Mouse (Mus musculus): ENCODE data around the gene Zmiz1. TPM values are rescaled to one million over a fixed set of nuclear protein-coding genes. Genes with fewer than 3 reads are reported as not detected.

The Zmiz1 gene
- polyA plus RNA-seq, 1 experiment, result 34.5 TPM

DNA sequence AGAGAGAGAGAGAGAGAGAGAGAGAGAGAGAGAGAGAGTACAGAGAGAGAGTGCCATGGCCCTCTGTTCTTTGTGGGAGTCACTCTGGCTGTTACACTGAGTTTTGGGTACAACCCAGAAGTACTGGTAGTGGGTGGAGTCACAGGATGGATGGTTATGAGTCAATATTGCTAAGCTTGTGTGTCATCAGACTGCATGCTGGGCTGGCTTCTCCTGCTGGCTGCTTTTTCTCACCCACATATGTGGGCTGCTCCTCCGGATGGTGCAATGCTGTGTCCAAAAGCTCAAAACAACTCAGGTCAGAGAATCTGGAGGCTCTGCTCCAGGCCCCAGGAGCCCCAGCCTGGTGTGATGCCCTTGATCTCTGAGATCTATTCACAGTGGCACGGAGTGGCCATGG lies 68.3 kb downstream of the Zmiz1 start:
- no peaks in the 10 kb centered on the region for H3K36me3 ChIP-seq (ENCODE audit: control insufficient read depth, insufficient read depth)
- H3K79me2 ChIP-seq (ENCODE audit: control insufficient read depth, insufficient read depth), result peaks cover 55% of the 10 kb centered on the region
- H3K27me3 ChIP-seq (ENCODE audit: control insufficient read depth, insufficient read depth, insufficient read length), result no peaks in the 10 kb centered on the region
- H3K4me3 ChIP-seq, result no peak overlapping the region
- no peak overlapping the region for H3ac ChIP-seq (ENCODE audit: control insufficient read depth, insufficient read length)
- TF ChIP-seq E2F4 (IDR thresholded peaks at IDR 0.05; ENCODE audit: insufficient read depth) (no peak), POLR2A (IDR thresholded peaks at IDR 0.05; ENCODE audit: insufficient read length, low read depth) (peak; percentile 28), SRF (IDR thresholded peaks at IDR 0.05; ENCODE audit: control insufficient read depth, insufficient read length, low read depth) (no peak), MYOG (IDR thresholded peaks at IDR 0.05; ENCODE audit: control insufficient read depth in 1 of 3, insufficient read depth in 1 of 3, insufficient read length in 2 of 3, low read depth in 2 of 3) (no peak), USF1 (IDR thresholded peaks at IDR 0.05; ENCODE audit: low read depth) (no peak), REST (IDR thresholded peaks at IDR 0.05; ENCODE audit: insufficient read depth, insufficient read length) (no peak), CEBPB (IDR thresholded peaks at IDR 0.05; ENCODE audit: insufficient read depth, poor library complexity, severe bottlenecking) (peak; percentile 84), TCF3 (IDR thresholded peaks at IDR 0.05; ENCODE audit: insufficient read length, low read depth) (no peak), POLR2AphosphoS2 (IDR thresholded peaks at IDR 0.05; ENCODE audit: insufficient read length, low read depth) (no peak), TCF12 (IDR thresholded peaks at IDR 0.05; ENCODE audit: insufficient read depth, poor library complexity, severe bottlenecking) (no peak), MYOD1 (IDR thresholded peaks at IDR 0.05; ENCODE audit: control insufficient read depth in 1 of 3, insufficient read length in 2 of 3, low read depth in 2 of 3) (peak in 1 of 3 experiments; percentile 55), MAX (IDR thresholded peaks at IDR 0.05; ENCODE audit: low read depth) (peak; percentile 26)
- H3K4me2 ChIP-seq (ENCODE audit: low read depth), result peak overlapping the region; percentile 63

DNA sequence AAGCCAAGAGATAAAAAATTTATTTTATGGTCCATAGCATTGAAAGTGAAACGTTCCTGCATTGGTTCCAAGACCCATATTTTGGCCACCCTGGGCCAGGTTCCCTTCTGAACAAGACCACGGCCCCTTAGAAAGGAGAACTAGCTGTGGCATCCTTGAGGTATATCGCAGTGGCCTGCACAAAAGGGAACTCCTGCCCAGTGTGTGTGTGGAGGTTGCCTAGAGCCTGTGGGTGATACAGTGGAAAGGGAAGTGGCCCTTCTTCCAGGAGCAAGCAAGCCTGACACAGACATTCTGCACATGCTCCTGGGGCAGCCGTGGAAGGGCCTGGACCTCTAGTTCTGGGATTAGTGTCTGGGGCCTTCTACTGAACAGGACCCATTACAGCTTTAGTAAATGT lies 71.4 kb downstream of the Zmiz1 start:
- H3K79me2 ChIP-seq (ENCODE audit: control insufficient read depth, insufficient read depth), result peaks cover 48% of the 10 kb centered on the region
- H3K36me3 ChIP-seq (ENCODE audit: control insufficient read depth, insufficient read depth), result no peaks in the 10 kb centered on the region
- H3ac ChIP-seq (ENCODE audit: control insufficient read depth, insufficient read length), result no peak overlapping the region
- H3K4me2 ChIP-seq (ENCODE audit: low read depth), result no peak overlapping the region
- no peaks in the 10 kb centered on the region for H3K27me3 ChIP-seq (ENCODE audit: control insufficient read depth, insufficient read depth, insufficient read length)
- TF ChIP-seq POLR2AphosphoS2 (IDR thresholded peaks at IDR 0.05; ENCODE audit: insufficient read length, low read depth) (no peak), REST (IDR thresholded peaks at IDR 0.05; ENCODE audit: insufficient read depth, insufficient read length) (no peak), TCF12 (IDR thresholded peaks at IDR 0.05; ENCODE audit: insufficient read depth, poor library complexity, severe bottlenecking) (no peak), E2F4 (IDR thresholded peaks at IDR 0.05; ENCODE audit: insufficient read depth) (no peak), POLR2A (IDR thresholded peaks at IDR 0.05; ENCODE audit: insufficient read length, low read depth) (no peak), MAX (IDR thresholded peaks at IDR 0.05; ENCODE audit: low read depth) (no peak), USF1 (IDR thresholded peaks at IDR 0.05; ENCODE audit: low read depth) (no peak), MYOG (IDR thresholded peaks at IDR 0.05; ENCODE audit: control insufficient read depth in 1 of 3, insufficient read depth in 1 of 3, insufficient read length in 2 of 3, low read depth in 2 of 3) (no peak), SRF (IDR thresholded peaks at IDR 0.05; ENCODE audit: control insufficient read depth, insufficient read length, low read depth) (no peak), TCF3 (IDR thresholded peaks at IDR 0.05; ENCODE audit: insufficient read length, low read depth) (no peak), CEBPB (IDR thresholded peaks at IDR 0.05; ENCODE audit: insufficient read depth, poor library complexity, severe bottlenecking) (no peak), MYOD1 (IDR thresholded peaks at IDR 0.05; ENCODE audit: control insufficient read depth in 1 of 3, insufficient read length in 2 of 3, low read depth in 2 of 3) (no peak)
- H3K4me3 ChIP-seq, result no peak overlapping the region

DNA sequence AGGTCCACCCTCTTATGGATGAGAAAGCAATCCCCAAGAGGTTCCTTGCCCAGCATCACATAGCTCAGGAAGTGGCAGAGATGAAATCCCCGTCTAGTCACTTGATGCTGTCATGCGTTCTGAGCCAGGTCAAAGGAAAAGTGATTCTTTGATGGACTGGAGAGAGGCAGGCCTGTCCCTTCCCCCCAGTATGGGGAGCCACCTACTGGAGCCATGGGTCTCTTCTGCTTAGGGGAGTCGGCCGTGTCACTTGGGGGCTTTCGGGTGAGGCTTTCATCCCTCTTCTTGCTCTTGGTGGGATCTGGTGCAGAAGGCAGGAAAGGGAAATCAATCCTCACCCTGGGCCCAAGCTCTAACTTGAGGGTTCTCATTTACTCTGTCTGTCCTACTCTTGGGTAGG lies 71.8 kb downstream of the Zmiz1 start:
- Histone ChIP-seq H3K36me3 (ENCODE audit: control insufficient read depth, insufficient read depth) (no peaks in the 10 kb centered on the region), H3K4me3 (no peak overlapping the region), H3K27me3 (ENCODE audit: control insufficient read depth, insufficient read depth, insufficient read length) (no peaks in the 10 kb centered on the region), H3ac (ENCODE audit: control insufficient read depth, insufficient read length) (no peak overlapping the region), H3K79me2 (ENCODE audit: control insufficient read depth, insufficient read depth) (peaks cover 51% of the 10 kb centered on the region), H3K4me2 (ENCODE audit: low read depth) (no peak overlapping the region)
- no peak for TF ChIP-seq MAX (IDR thresholded peaks at IDR 0.05; ENCODE audit: low read depth)
- no peak for TF ChIP-seq USF1 (IDR thresholded peaks at IDR 0.05; ENCODE audit: low read depth)
- TF ChIP-seq POLR2A (IDR thresholded peaks at IDR 0.05; ENCODE audit: insufficient read length, low read depth), result no peak
- TF ChIP-seq E2F4 (IDR thresholded peaks at IDR 0.05; ENCODE audit: insufficient read depth), result no peak
- TF ChIP-seq SRF (IDR thresholded peaks at IDR 0.05; ENCODE audit: control insufficient read depth, insufficient read length, low read depth), result no peak
- TF ChIP-seq MYOD1 (IDR thresholded peaks at IDR 0.05; ENCODE audit: control insufficient read depth in 1 of 3, insufficient read length in 2 of 3, low read depth in 2 of 3), result no peak
- no peak for TF ChIP-seq REST (IDR thresholded peaks at IDR 0.05; ENCODE audit: insufficient read depth, insufficient read length)
- TF ChIP-seq TCF12 (IDR thresholded peaks at IDR 0.05; ENCODE audit: insufficient read depth, poor library complexity, severe bottlenecking), result no peak
- no peak for TF ChIP-seq TCF3 (IDR thresholded peaks at IDR 0.05; ENCODE audit: insufficient read length, low read depth)

DNA sequence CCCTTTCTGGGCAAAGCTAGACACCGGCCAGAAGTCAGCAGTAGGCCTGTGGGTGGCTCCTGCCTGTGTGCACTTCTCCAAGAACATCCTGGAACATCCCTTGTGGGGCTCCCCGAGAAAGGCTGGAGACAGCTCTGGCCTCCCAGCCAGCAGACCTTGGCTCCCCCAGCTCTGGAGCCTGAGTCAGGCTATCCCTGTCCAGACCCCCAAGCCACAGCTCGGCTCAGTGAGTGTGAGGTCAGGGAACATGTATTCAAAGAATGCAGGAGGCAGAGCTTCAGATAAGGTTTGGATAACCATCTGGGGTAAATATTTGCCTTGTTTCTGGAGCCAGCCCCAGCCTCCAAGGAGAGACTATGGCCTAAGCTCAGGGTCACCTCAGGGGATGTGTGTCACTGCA lies 74.0 kb downstream of the Zmiz1 start:
- H3ac ChIP-seq (ENCODE audit: control insufficient read depth, insufficient read length), result no peak overlapping the region
- no peak overlapping the region for H3K4me3 ChIP-seq
- peaks cover 10% of the 10 kb centered on the region for H3K36me3 ChIP-seq (ENCODE audit: control insufficient read depth, insufficient read depth)
- TF ChIP-seq MYOG (IDR thresholded peaks at IDR 0.05; ENCODE audit: control insufficient read depth in 1 of 3, insufficient read depth in 1 of 3, insufficient read length in 2 of 3, low read depth in 2 of 3) (peak in 1 of 3 experiments; percentile 25), E2F4 (IDR thresholded peaks at IDR 0.05; ENCODE audit: insufficient read depth) (no peak)
- no peaks in the 10 kb centered on the region for H3K27me3 ChIP-seq (ENCODE audit: control insufficient read depth, insufficient read depth, insufficient read length)
- peak overlapping the region; percentile 48 for H3K4me2 ChIP-seq (ENCODE audit: low read depth)
- peaks cover 51% of the 10 kb centered on the region for H3K79me2 ChIP-seq (ENCODE audit: control insufficient read depth, insufficient read depth)

DNA sequence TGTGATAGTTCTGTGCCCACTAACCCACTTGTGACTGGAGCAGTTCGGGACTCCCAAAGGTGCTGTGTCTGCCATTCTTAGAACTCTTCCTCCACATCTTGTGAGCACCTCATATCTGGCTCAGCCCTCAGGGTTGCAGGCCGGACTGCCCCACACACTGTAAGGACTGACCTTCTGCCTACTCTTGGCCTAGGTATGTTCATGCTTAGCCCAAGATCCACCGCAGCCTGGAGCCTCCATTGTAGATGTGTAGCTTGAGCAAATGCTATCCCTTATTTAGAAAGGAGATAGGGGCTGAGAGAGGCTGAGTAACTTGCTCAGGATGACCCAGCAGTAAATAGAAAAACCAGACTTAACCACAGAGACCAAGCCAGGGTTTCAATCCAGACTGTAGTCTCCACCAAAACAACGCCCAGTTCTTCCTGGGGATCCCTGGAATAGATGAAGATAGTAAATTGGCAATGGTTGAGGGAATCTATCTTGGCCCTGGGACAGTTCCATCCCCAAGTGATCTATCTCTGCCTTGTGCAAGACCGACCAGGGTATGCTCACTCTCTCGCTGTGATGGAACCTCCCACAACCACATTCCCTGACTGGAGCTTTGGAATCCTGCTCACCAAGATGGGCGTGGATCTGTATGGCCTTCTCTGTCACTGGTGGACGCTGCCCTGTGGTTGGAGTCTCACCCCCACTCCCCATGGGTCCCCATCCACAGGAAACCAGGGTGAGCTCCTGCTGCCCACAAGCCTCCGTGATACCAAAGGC lies 74.8 kb downstream of the Zmiz1 start:
- peaks cover 10% of the 10 kb centered on the region for H3K36me3 ChIP-seq (ENCODE audit: control insufficient read depth, insufficient read depth)
- no peaks in the 10 kb centered on the region for H3K27me3 ChIP-seq (ENCODE audit: control insufficient read depth, insufficient read depth, insufficient read length)
- H3K79me2 ChIP-seq (ENCODE audit: control insufficient read depth, insufficient read depth), result peaks cover 49% of the 10 kb centered on the region
- no peak overlapping the region for H3ac ChIP-seq (ENCODE audit: control insufficient read depth, insufficient read length)
- no peak for TF ChIP-seq REST (IDR thresholded peaks at IDR 0.05; ENCODE audit: insufficient read depth, insufficient read length)
- TF ChIP-seq CEBPB (IDR thresholded peaks at IDR 0.05; ENCODE audit: insufficient read depth, poor library complexity, severe bottlenecking), result peak; percentile 78
- TF ChIP-seq MYOG (IDR thresholded peaks at IDR 0.05; ENCODE audit: control insufficient read depth in 1 of 3, insufficient read depth in 1 of 3, insufficient read length in 2 of 3, low read depth in 2 of 3), result peak in 1 of 3 experiments; percentile 27
- H3K4me2 ChIP-seq (ENCODE audit: low read depth), result peak overlapping the region; percentile 58
- no peak overlapping the region for H3K4me3 ChIP-seq
